Mouse (Mus musculus) heart, embryonic 16.5 days (tissue): ENCODE measurements at regions not wholly inside any gene's neighbourhood (a gene's known extent, or its start where the extent isn't known, plus 50 kb on each side); places are given as distances from the start of the nearest gene placed in this dataset.
A peak's percentile ranks its signal among the peaks of the same experiment; 100 is the strongest.

Experiments used
- ATAC-seq: fragments of 200-750 bp; cut with Nextera tagmentation; replicated peaks from 2 replicates; pipeline ENCODE4 v1.8.0; 2017; ENCODE audit warnings: moderate number of reproducible peaks; ENCODE audit not compliant: insufficient read depth, low FRiP score; ENCODE audit errors: extremely low read depth
- H3K27ac ChIP-seq: fragments of 300-500 bp; sonication (generic); 2 replicates; pipeline ENCODE4 v1.5.1; 2014; ENCODE audit warnings: mild to moderate bottlenecking, low read length, control low read depth, moderate library complexity
- H3K27me3 ChIP-seq: fragments of 300-500 bp; sonication (generic); 2 replicates; pipeline ENCODE4 v1.6.1; 2014; ENCODE audit warnings: low read length, mixed read lengths; ENCODE audit not compliant: control insufficient read depth, insufficient read depth
- H3K36me3 ChIP-seq: fragments of 300-500 bp; sonication (generic); 2 replicates; pipeline ENCODE4 v1.6.1; 2014; ENCODE audit not compliant: control insufficient read depth, insufficient read depth
- H3K4me1 ChIP-seq: fragments of 300-500 bp; sonication (generic); 2 replicates; pipeline ENCODE4 v1.6.1; 2014; ENCODE audit warnings: low read length, mixed read lengths; ENCODE audit not compliant: control insufficient read depth, insufficient read depth
- H3K4me2 ChIP-seq: fragments of 300-500 bp; sonication (generic); 2 replicates; pipeline ENCODE4 v1.6.1; 2014; ENCODE audit warnings: low read depth, mild to moderate bottlenecking, control low read depth, low read length
- H3K4me3 ChIP-seq: fragments of 300-500 bp; sonication (generic); 2 replicates; pipeline ENCODE4 v1.5.1; 2014; ENCODE audit warnings: mild to moderate bottlenecking, control low read depth, low read length
- H3K9ac ChIP-seq: fragments of 300-500 bp; sonication (generic); 2 replicates; pipeline ENCODE4 v1.6.1; 2014; ENCODE audit warnings: low read length, control low read depth
- H3K9me3 ChIP-seq: fragments of 300-500 bp; sonication (generic); replicated peaks from 2 replicates; pipeline ENCODE4 v1.6.1; 2016; ENCODE audit warnings: low read length; ENCODE audit not compliant: control insufficient read depth
- WGBS: fragments of 180-500 bp; shearing (Covaris S2); extraction: QIAGEN DNeasy Blood & Tissue Kit; methylation state at CpG from one replicate; pipeline ENCODE4 v1.1.7; 2014; 5-methylcytosine and 5-hydroxymethylcytosine counted together

DNA sequence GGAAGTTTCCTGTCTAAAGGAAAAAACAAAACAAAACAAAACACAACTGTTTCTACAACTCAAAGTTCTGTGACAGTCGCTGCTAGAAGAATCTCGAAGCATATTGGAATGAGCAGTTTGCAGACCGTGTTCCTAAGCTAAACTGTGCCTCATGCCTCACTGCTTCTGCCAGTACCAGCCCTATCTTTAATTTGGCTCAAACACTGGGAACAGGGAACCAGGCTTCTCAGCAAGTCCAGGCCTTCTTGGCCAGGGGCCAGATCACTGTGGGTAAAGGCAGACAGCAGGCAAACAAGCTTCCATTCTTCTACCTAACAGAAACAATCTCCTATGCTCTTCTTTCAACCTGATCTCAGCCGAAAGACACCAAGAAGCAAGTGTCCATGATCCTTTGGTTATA, 56.5 kb downstream of the Tmsb4x start:
- no peak overlapping the region for H3K9ac ChIP-seq
- no peaks in the 10 kb centered on the region for H3K9me3 ChIP-seq
- ATAC-seq = peak; percentile 67
- peaks cover 6% of the 10 kb centered on the region for H3K4me1 ChIP-seq
- no peaks in the 10 kb centered on the region for H3K27me3 ChIP-seq
- H3K36me3 ChIP-seq = no peaks in the 10 kb centered on the region
- no peak overlapping the region for H3K4me2 ChIP-seq
- 48% methylated on average over 4 of the region's 4 CpGs for WGBS
- H3K4me3 ChIP-seq = no peak overlapping the region
- peak overlapping the region; percentile 50 for H3K27ac ChIP-seq

DNA sequence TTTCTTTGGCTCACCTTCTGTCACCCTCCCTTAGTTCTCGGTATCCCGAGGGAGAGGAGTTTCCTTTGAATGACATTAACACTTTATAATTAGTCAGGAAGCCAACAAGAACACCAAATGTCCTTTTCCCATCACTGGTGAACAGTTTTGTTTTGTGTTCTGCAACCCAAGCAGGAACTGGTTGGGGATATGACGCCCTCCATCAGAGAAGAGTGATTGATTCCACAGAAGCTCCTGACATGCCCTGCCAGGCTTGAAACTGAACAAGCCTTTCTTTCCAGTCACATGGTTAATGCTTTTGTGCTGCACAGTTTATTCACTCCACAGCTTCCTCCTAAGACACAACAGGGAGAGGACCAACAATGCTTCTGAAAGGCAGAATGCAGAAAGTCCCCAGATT, 57.8 kb downstream of the Tmsb4x start:
- peak overlapping the region; percentile 50 for H3K27ac ChIP-seq
- H3K9me3 ChIP-seq = no peaks in the 10 kb centered on the region
- H3K4me3 ChIP-seq = no peak overlapping the region
- H3K9ac ChIP-seq = no peak overlapping the region
- no peak overlapping the region for H3K4me2 ChIP-seq
- no peaks in the 10 kb centered on the region for H3K36me3 ChIP-seq
- no peaks in the 10 kb centered on the region for H3K27me3 ChIP-seq
- H3K4me1 ChIP-seq = peaks cover 6% of the 10 kb centered on the region
- ATAC-seq = no peak
- 64% methylated on average over 3 of the region's 3 CpGs for WGBS

DNA sequence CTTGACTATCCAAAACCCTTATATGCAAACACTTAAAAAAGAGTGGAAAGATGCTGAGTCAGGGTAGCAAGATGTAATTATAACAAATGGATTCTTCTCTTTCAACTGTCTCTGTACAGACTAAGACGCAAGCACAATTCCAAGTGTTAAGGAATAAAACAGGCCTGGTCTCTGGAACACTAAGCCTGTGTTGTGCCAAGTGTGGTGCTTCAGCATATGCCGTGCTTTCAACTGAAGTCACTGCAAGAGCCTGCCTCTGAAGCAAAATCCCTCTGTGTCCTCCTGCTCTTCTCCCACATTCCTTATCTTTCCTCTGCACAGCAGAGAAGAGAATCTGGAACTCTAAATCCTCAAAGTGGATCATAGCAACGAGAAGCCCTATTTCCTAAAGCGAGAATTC, 59.7 kb downstream of the Tmsb4x start:
- ATAC-seq = no peak
- Histone ChIP-seq H3K27ac (no peak overlapping the region), H3K27me3 (no peaks in the 10 kb centered on the region), H3K9me3 (no peaks in the 10 kb centered on the region), H3K4me3 (no peak overlapping the region), H3K4me1 (peaks cover 6% of the 10 kb centered on the region), H3K36me3 (no peaks in the 10 kb centered on the region), H3K9ac (no peak overlapping the region), H3K4me2 (no peak overlapping the region)
- 76% methylated on average over 4 of the region's 4 CpGs for WGBS

DNA sequence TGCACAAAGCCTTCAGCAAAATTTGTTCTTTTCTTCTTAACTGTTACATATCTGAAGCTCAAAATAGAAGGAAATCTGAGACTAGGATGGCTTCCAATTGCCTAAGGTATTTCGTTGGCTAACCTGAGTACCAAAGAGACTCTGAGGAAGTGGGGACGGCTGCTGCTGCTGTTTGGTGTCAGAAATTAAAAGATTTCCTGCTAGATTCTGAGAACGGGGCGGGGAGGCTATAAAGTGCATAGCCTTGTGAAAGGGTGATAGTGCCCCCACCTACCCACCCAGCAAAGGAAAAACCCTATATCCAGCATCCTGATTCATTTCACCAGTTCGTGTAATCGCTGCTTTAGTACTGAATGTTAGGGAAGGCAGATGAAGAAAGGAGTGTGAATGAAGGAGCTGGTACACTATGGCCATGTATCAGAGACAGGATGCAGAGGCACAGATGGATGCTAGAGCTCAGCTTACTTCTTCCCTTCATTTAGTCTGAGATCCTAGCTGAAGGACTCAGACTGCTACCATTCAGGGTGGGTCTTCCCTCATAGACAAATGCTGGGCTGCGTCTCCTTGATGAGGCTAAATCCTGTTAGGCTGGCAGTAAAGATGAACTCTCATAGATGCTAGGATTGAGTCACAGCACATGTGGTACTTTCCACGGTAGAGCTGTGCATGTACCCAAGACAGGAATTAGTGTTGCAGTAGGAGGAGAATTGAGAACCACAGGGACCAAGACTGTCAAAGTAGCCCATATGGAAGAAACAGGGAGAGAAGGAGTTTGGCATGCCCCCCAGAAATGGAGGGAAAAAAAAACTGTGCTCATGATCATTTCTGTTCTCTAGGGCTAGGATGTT, 62.4 kb downstream of the Tmsb4x start:
- Histone ChIP-seq H3K27ac (no peak overlapping the region), H3K4me1 (peaks cover 2% of the 10 kb centered on the region), H3K4me3 (no peak overlapping the region), H3K36me3 (no peaks in the 10 kb centered on the region), H3K9me3 (no peaks in the 10 kb centered on the region), H3K4me2 (no peak overlapping the region), H3K9ac (no peak overlapping the region), H3K27me3 (no peaks in the 10 kb centered on the region)
- no peak for ATAC-seq
- WGBS = 72% methylated on average over 8 of the region's 8 CpGs

DNA sequence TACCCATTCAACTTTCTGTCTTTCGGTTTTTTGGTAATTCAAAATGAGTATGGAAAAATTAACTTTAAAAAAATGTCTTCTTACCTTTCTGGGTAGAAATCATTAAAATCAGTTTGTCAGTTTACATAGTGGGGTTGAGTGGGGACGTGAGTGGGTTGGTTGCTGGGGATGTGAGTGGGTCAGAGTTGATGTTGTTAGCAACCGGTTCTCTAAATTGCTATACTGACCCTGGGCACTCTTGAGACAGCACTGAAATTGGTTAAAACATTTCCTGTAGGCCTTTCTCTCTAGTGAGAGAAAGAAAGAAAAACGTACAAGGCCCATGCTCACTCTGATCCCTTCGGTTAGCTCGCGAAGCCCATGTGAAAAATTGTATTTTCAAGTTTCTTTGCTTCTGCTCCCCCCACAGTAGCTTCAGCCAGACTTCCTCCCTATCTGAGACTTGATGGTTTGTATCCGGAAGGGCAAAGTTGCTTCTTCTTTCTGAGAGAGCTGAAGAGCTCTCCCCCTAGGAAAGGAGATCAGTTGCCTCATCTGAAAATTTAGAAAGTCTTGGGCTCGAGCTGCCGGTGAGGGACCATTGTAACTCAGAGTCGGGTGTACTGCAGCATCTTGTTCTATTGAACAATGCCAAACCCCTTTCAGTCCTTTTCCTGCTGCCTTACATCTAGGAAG, 63.5 kb downstream of the Tmsb4x start:
- no peak overlapping the region for H3K4me3 ChIP-seq
- no peak for ATAC-seq
- 75% methylated on average over 11 of the region's 11 CpGs for WGBS
- no peaks in the 10 kb centered on the region for H3K27me3 ChIP-seq
- no peak overlapping the region for H3K27ac ChIP-seq
- H3K9ac ChIP-seq = no peak overlapping the region
- H3K4me2 ChIP-seq = no peak overlapping the region
- H3K36me3 ChIP-seq = no peaks in the 10 kb centered on the region
- no peaks in the 10 kb centered on the region for H3K4me1 ChIP-seq
- H3K9me3 ChIP-seq = no peaks in the 10 kb centered on the region

DNA sequence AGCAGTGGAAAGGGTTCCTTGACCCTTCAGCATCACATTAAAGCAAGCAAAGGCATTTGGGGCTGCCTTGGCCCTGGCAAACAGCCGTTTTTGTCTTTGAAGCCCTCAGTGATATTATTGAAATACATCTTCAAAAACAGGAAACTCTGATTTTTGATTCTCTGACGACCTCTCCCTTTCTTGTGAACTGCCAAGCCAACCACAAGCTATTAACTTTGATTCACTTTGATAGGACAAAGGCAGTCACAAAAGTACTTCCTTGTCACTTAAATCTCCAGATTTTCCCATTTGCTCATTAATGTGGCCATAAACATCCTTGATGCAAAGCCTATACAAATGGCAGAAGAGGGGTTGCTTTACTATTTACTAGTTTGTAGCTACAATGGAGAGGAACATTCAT, 70.0 kb downstream of the Tmsb4x start:
- H3K9ac ChIP-seq = no peak overlapping the region
- no peak overlapping the region for H3K4me3 ChIP-seq
- H3K4me2 ChIP-seq = no peak overlapping the region
- no peaks in the 10 kb centered on the region for H3K27me3 ChIP-seq
- H3K9me3 ChIP-seq = no peaks in the 10 kb centered on the region
- H3K36me3 ChIP-seq = no peaks in the 10 kb centered on the region
- no peaks in the 10 kb centered on the region for H3K4me1 ChIP-seq
- WGBS = 64% methylated on average over 2 of the region's 2 CpGs
- ATAC-seq = no peak
- H3K27ac ChIP-seq = no peak overlapping the region

DNA sequence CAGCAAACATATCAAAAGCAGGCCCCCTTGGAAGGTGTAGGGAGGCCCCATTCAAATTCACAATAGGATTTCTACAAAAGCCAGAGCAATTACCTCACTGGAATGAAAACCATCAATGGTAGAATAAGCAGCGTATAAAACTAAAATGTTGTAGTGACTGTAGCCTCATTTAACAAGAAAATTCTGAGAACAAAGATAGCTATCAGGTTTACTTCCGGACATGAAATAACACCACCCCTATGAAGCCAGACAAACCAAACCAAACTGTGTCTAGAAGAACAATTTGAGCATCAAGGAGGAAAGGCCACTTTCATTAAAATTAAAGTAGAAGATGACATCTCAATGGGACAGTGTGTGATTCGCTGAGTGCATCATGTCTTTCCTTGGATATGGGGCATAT, 74.9 kb downstream of the Tmsb4x start:
- Histone ChIP-seq H3K27me3 (no peaks in the 10 kb centered on the region; the same call in 1 of the 2 replicates), H3K9me3 (no peaks in the 10 kb centered on the region), H3K27ac (no peak overlapping the region), H3K4me2 (no peak overlapping the region), H3K9ac (no peak overlapping the region), H3K4me3 (no peak overlapping the region), H3K36me3 (no peaks in the 10 kb centered on the region), H3K4me1 (no peaks in the 10 kb centered on the region)
- 84% methylated on average over 3 of the region's 3 CpGs for WGBS
- ATAC-seq = no peak

DNA sequence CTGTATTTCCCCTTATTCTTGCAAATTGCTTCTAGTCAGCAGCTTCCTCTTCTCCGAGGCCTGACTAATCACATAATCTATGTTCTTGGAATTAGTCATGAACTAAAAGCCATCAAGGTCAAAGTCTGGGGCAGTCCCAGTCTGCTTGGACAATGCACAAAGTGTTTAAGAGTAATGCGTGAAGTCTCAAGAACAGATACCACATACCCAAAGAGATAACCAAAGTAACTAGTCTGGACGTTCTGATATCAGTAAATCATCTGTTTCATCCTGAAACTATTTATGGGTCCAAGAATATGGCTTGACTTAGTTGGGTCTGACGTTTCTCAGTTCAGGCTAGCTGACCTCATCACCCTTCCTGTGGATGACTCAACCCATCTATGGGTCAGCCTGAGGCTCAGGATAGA, 76.1 kb downstream of the Tmsb4x start:
- WGBS = 42% methylated on average over 4 of the region's 4 CpGs
- Histone ChIP-seq H3K9ac (no peak overlapping the region), H3K4me1 (no peaks in the 10 kb centered on the region), H3K27me3 (no peaks in the 10 kb centered on the region; the same call in 1 of the 2 replicates), H3K4me2 (no peak overlapping the region), H3K4me3 (no peak overlapping the region), H3K36me3 (no peaks in the 10 kb centered on the region), H3K27ac (no peak overlapping the region), H3K9me3 (no peaks in the 10 kb centered on the region)
- no peak for ATAC-seq

DNA sequence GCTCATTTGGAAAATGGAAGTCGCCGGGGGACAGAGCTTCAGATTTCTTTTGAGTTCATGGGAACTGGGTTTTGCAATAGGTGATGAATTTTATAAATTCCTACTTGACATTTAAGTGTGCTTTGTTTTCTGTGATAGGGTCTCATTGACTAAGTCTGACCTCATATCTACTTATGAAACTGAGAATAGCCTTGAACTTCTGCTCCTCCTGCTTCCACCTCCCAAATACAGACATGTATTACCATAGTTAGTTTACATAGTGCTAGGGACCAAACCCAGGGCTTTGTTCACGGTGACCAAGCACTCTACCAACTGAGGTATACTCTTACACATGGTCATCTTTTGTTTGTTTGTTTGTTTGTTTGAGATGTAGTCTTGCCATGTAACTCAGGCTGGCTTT, 77.8 kb downstream of the Tmsb4x start:
- H3K36me3 ChIP-seq = no peaks in the 10 kb centered on the region
- no peaks in the 10 kb centered on the region for H3K4me1 ChIP-seq
- no peak overlapping the region for H3K9ac ChIP-seq
- no peaks in the 10 kb centered on the region; the same call in 1 of the 2 replicates for H3K27me3 ChIP-seq
- 83% methylated on average over 3 of the region's 3 CpGs for WGBS
- ATAC-seq = no peak
- no peak overlapping the region for H3K27ac ChIP-seq
- no peaks in the 10 kb centered on the region for H3K9me3 ChIP-seq
- H3K4me3 ChIP-seq = no peak overlapping the region
- H3K4me2 ChIP-seq = no peak overlapping the region
